Mouse (Mus musculus) hindbrain, embryonic 15.5 days (tissue): Measurements from ENCODE around the gene Spaca6. TPM values are rescaled to one million over a fixed set of nuclear protein-coding genes. Genes with fewer than 3 reads are reported as not detected.

Experiments used
- ATAC-seq: fragments of 200-750 bp; cut with Nextera tagmentation; 2 replicates; pipeline ENCODE4 v1.8.0; 2017; ENCODE audit warnings: low read depth, moderate number of reproducible peaks, moderate TSS enrichment; ENCODE audit not compliant: low FRiP score
- H3K27ac ChIP-seq: fragments of 300-500 bp; sonication (generic); replicated peaks from 2 replicates; pipeline ENCODE4 v1.5.1; 2015; ENCODE audit warnings: mild to moderate bottlenecking, inconsistent platforms
- H3K27me3 ChIP-seq: fragments of 300-500 bp; sonication (generic); 2 replicates; pipeline ENCODE4 v1.6.1; 2015; ENCODE audit warnings: control low read depth, inconsistent platforms
- H3K36me3 ChIP-seq: fragments of 300-500 bp; sonication (generic); 2 replicates; pipeline ENCODE4 v1.6.1; 2015; ENCODE audit warnings: control low read depth, inconsistent platforms
- H3K4me1 ChIP-seq: fragments of 300-500 bp; sonication (generic); replicated peaks from 2 replicates; pipeline ENCODE4 v1.6.1; 2015; ENCODE audit warnings: control low read depth, inconsistent platforms
- H3K4me2 ChIP-seq: fragments of 300-500 bp; sonication (generic); 2 replicates; pipeline ENCODE4 v1.6.1; 2015; ENCODE audit warnings: moderate library complexity, mild to moderate bottlenecking, inconsistent platforms
- H3K4me3 ChIP-seq: fragments of 300-500 bp; sonication (generic); 2 replicates; pipeline ENCODE4 v1.5.1; 2015; ENCODE audit warnings: mild to moderate bottlenecking, inconsistent platforms
- H3K9ac ChIP-seq: fragments of 300-500 bp; sonication (generic); 2 replicates; pipeline ENCODE4 v1.6.1; 2015; ENCODE audit warnings: inconsistent platforms
- H3K9me3 ChIP-seq: fragments of 300-500 bp; sonication (generic); 2 replicates; pipeline ENCODE4 v1.6.1; 2016; ENCODE audit warnings: control low read depth, inconsistent platforms
- WGBS: fragments of 180-500 bp; shearing (Covaris S2); methylation state at CpG from one replicate; pipeline ENCODE4 v1.1.7; 2015; 5-methylcytosine and 5-hydroxymethylcytosine counted together
- polyA plus RNA-seq: library from polyadenylated mRNA; unstranded; fragments of >200 nt; fragmentation: Nextera tagmentation; extraction: Ambion mirVana; gene quantifications from 2 replicates; pipeline ENCODE4 v1.2.1, GENCODE M21; 2015

The Spaca6 gene
- polyA plus RNA-seq, 1 experiment from 2014 or later = 28.3 TPM

DNA sequence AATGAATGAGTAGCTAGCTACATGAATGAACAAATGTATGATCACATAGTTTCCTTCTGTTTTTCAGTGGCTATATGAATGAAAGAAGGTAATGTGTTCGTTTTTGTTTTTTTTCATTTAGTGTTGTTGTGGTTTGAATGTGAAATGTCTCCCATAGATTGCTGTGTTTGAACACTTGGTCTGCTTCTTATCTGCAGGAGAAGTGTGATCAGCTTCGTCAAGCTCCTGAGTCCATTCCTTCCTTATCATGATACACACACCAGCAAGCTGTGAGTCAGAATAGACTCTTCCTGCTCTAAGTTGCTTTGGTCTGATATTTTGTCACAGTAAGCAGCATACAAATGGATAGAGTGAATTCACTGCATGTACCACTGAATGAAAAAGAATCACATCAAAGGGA, 22.0 kb downstream of the Spaca6 start:
- no peaks in the 10 kb centered on the region for H3K36me3 ChIP-seq
- H3K27ac ChIP-seq = no peak overlapping the region
- H3K27me3 ChIP-seq = no peaks in the 10 kb centered on the region
- H3K4me2 ChIP-seq = no peak overlapping the region
- 88% methylated on average over 2 of the region's 2 CpGs for WGBS
- H3K9me3 ChIP-seq = no peaks in the 10 kb centered on the region
- ATAC-seq = no peak
- no peak overlapping the region for H3K9ac ChIP-seq
- no peak overlapping the region for H3K4me3 ChIP-seq
- peaks cover 5% of the 10 kb centered on the region; the same call in 1 of the 2 replicates for H3K4me1 ChIP-seq

DNA sequence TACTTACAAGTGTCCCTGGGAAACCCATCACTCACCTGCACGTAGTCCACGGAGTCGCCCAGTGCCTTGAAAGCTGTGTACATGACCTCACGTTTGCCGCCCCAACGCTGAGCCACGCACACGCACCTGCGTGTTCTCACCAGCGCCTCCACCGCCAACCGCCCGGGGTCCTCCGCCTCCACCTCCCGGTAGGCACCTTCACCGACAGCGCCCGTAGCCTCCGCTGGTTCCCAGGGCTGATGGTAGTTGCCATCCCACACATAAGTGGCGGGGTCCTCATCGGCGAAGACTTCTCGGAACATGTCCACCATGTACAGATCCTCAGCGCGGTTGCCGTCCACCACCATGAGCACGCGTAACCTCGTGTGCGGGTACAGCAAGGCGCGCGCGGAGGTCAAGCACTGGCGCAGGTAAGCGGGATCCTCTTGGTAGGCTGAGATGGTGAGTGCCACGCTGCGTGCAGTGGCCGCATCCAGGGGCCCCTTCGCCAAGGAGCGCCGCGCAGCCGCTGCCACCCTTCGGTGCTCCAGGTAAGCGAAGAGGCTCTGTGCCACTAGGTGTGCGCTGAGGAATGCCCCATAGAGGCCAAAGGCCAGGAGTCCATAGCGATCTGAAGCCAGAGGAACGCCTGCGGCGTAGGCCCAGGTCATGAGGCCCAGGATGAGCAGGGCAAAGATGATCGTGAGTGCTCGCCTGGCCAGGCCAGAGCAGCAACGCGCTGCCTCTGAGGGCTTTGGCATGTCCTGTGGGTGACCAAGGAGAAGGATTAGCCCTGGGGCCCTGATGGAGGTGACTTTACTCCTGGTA, 23.2 kb downstream of the Spaca6 start:
- peaks cover 5% of the 10 kb centered on the region; the same call in 1 of the 2 replicates for H3K4me1 ChIP-seq
- no peaks in the 10 kb centered on the region for H3K36me3 ChIP-seq
- H3K4me3 ChIP-seq = peak overlapping the region; percentile 38
- H3K4me2 ChIP-seq = peak overlapping the region; percentile 53
- H3K9me3 ChIP-seq = no peaks in the 10 kb centered on the region
- peak; percentile 73 for ATAC-seq
- H3K27ac ChIP-seq = no peak overlapping the region
- H3K27me3 ChIP-seq = no peaks in the 10 kb centered on the region
- peak overlapping the region; percentile 29 for H3K9ac ChIP-seq
- WGBS = 20% methylated on average over 55 of the region's 55 CpGs

DNA sequence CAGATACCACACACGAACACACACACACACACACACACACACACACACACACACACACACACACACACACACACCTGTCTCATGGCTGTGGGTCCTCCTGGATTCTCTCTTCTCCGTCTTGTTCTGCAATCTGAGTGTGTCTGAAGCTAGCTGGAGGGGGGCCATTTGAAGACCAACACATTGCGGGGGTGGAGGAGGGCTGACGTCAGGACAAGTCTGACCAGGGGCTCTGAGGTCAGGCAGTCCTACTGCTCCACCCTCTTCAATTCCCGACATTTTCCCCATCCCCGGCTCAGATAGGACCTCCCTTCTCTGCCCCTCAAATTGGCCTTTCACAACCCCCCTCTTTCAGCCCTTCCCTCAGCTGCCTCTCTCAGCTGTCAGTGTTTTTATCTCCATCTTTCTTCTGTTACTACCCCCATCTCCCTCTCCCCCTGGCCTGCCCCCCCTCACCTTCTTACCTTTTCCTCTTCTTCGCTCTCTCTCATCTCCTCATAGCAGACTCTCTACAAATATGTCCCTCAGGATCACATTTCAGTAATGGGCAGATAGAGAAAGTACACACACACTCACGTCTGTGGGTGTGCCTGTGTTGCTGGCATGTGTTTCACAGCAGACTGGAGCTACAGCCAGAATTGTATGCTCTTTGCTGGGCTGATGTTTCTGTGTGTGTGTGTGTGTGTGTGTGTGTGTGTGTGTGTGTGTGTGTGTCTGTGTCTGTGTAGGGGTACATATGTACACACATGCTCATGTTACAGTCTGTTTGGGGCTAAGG, 28.3 kb downstream of the Spaca6 start, which contains the start of gene Has1:
TSS of gene Has1 (minus strand) at position 142 of the 775 bp plus-strand sequence.
- ATAC-seq = no peak; the same call in 1 of the 2 replicates
- H3K27me3 ChIP-seq = no peaks in the 10 kb centered on the region
- H3K27ac ChIP-seq = no peak within 1 kb of the TSS
- H3K4me3 ChIP-seq = no peak within 1 kb of the TSS
- H3K9me3 ChIP-seq = no peaks in the 10 kb centered on the region
- H3K9ac ChIP-seq = no peak within 1 kb of the TSS
- peaks cover 2% of the 10 kb centered on the region; the same call in 1 of the 2 replicates for H3K4me1 ChIP-seq
- no peaks in the 10 kb centered on the region for H3K36me3 ChIP-seq
- 58% methylated on average over 8 of the region's 8 CpGs for WGBS
- H3K4me2 ChIP-seq = no peak within 1 kb of the TSS

DNA sequence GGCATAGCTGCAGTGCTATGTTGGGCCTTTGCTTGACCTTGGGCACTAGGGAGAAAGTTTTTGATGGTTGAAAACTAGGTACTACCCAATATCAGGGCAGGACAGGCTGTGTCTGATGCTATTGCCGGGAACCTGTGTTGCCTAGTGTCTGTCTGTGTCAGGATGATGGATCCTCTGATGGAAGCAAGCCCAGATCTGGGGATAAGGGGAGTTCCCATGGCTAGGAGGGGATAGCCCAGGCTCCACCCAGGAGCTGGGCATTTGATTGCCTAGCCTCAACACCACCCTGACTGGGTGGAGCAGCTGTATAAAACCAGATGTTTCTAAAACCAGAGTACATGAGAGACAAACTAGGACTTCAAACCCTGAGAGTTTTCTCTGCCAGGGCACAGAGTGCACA, 29.7 kb downstream of the Spaca6 start:
- Histone ChIP-seq H3K4me1 (no peaks in the 10 kb centered on the region), H3K9ac (no peak overlapping the region), H3K27me3 (no peaks in the 10 kb centered on the region), H3K4me3 (no peak overlapping the region), H3K9me3 (no peaks in the 10 kb centered on the region), H3K27ac (no peak overlapping the region), H3K36me3 (no peaks in the 10 kb centered on the region), H3K4me2 (no peak overlapping the region)
- no peak for ATAC-seq
- WGBS = 68% methylated on average over 1 of the region's 1 CpGs

DNA sequence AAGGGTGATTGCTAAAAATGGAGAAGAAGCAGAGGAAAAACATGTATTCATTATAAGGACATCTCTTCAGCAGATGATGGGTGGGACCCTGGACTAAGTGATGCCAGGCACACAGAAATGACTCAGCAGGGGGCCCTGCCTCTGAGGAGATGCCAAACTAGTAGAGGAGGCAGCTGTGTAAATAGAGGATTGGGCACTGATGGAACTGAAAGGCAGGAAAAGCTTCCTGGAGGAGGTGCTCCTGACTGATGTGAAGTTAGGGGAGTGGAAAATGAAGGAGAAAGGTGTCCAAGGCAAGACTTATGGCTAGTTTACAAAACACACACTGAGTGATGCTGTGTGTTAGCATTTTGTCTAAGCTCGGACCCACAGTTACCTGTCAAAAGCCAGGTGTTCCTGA, 30.5 kb downstream of the Spaca6 start:
- WGBS = 93% methylated on average over 1 of the region's 1 CpGs
- no peak for ATAC-seq
- Histone ChIP-seq H3K4me1 (no peaks in the 10 kb centered on the region), H3K27me3 (no peaks in the 10 kb centered on the region), H3K36me3 (peaks cover 4% of the 10 kb centered on the region; the same call in 1 of the 2 replicates), H3K4me3 (no peak overlapping the region), H3K4me2 (no peak overlapping the region), H3K9ac (no peak overlapping the region), H3K9me3 (no peaks in the 10 kb centered on the region), H3K27ac (no peak overlapping the region)

DNA sequence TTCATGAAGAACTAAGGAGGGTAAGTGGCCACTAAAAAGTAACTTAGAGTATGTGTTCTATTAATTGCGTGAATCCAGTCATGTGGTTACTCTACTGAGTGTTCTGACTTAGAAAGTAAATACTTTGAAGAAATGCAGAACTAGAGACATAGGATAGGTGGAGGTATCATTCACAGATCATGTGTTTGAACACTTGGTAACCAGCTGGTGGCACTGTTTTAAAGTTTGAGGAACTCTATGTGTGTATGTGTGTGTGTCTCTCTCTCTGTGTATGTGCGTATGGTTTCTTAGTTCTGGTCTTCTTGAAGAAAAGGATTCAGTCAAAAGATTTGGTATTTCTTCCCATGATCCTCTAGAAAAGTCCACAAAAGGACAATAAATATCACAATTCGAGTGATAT, 33.2 kb downstream of the Spaca6 start:
- peaks cover 6% of the 10 kb centered on the region; the same call in 1 of the 2 replicates for H3K36me3 ChIP-seq
- H3K4me3 ChIP-seq = no peak overlapping the region
- H3K27me3 ChIP-seq = no peaks in the 10 kb centered on the region
- no peak overlapping the region for H3K9ac ChIP-seq
- no peak overlapping the region for H3K4me2 ChIP-seq
- no peak for ATAC-seq
- H3K4me1 ChIP-seq = no peaks in the 10 kb centered on the region
- H3K9me3 ChIP-seq = no peaks in the 10 kb centered on the region
- WGBS = 89% methylated on average over 3 of the region's 3 CpGs
- H3K27ac ChIP-seq = no peak overlapping the region

DNA sequence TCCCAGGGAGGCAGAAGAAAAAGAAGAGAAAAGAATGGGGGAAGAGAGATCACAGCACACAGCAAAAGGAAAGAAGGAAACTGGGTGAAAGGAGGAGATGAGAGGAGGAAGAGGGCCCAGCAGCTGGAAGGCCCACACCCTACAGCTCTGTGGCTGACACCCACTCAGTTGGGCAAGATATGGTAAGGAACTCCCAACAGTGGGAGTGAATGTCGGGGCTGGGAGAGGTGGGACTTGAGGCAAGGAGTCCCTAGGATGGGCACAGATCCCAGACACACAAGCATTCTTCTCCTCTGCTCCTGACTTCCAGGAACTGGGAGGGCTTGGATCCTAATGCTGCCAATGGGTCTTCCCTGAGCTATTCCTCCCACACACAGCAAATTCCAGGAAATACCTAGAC, 35.4 kb downstream of the Spaca6 start:
- H3K27me3 ChIP-seq = no peaks in the 10 kb centered on the region
- no peaks in the 10 kb centered on the region for H3K9me3 ChIP-seq
- no peak overlapping the region for H3K9ac ChIP-seq
- no peak for ATAC-seq
- WGBS = 70% methylated on average over 1 of the region's 1 CpGs
- no peaks in the 10 kb centered on the region for H3K4me1 ChIP-seq
- H3K36me3 ChIP-seq = peaks cover 6% of the 10 kb centered on the region; the same call in 1 of the 2 replicates
- no peak overlapping the region for H3K27ac ChIP-seq
- H3K4me3 ChIP-seq = no peak overlapping the region
- no peak overlapping the region for H3K4me2 ChIP-seq

DNA sequence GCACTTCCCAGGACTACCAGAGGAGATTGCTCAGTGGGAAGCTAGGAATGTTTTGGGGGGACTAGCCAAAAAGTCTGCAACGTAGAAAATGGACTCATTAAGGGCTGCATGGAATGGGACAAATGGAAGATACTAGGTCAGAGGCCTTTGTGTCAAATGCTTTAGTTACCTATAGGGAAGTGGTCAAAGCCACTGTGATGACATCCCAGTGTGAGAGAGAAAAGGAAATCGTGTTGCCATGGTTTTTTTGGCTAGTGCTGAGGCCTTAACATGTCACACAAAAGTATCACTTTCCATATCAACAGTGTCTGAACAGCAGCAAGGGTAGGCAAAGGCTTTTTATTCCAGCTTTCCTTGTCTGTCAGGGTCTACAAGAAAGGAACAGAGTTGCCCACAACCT, 38.2 kb downstream of the Spaca6 start:
- H3K9me3 ChIP-seq = no peaks in the 10 kb centered on the region
- no peak for ATAC-seq
- H3K4me1 ChIP-seq = no peaks in the 10 kb centered on the region
- WGBS = 67% methylated on average over 2 of the region's 2 CpGs
- H3K27ac ChIP-seq = no peak overlapping the region
- no peak overlapping the region for H3K4me2 ChIP-seq
- H3K9ac ChIP-seq = no peak overlapping the region
- no peaks in the 10 kb centered on the region for H3K27me3 ChIP-seq
- H3K36me3 ChIP-seq = peaks cover 6% of the 10 kb centered on the region; the same call in 1 of the 2 replicates
- no peak overlapping the region for H3K4me3 ChIP-seq

DNA sequence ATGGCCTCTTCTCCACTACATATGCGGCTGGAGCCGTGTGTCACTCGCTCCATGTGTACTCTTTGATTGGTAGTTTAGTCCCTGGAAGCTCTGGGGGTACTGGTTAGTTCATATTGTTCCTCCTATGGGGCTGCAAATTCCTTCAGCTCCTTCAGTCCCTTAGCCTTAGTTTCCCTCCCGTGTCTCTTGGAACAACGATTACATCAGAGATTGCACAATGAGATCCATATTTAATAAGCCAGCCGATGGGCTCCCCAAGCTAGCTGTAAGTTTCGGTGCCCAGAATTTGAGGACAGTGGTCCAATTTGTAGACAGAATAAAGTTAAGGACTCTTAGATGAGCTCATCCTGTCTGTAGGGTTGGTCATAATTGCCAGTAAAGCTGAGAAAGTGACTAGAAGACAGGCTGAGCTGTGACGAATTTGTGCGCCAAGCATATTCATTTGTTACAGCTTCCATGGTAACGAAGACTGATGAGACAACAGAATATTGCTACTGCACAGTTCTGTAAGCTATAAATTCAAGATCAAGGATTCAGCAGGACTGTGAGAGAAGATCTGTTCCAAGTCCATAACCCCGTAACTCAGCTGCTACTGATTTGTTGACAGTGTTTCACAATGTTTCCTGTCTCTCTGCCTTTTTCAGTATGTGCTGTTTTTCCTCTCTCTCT, 40.0 kb downstream of the Spaca6 start:
- Histone ChIP-seq H3K27ac (no peak overlapping the region), H3K4me1 (no peaks in the 10 kb centered on the region), H3K9me3 (no peaks in the 10 kb centered on the region), H3K4me3 (no peak overlapping the region), H3K27me3 (no peaks in the 10 kb centered on the region), H3K36me3 (peaks cover 6% of the 10 kb centered on the region; the same call in 1 of the 2 replicates), H3K9ac (no peak overlapping the region), H3K4me2 (no peak overlapping the region)
- no peak for ATAC-seq
- WGBS = 85% methylated on average over 11 of the region's 11 CpGs

DNA sequence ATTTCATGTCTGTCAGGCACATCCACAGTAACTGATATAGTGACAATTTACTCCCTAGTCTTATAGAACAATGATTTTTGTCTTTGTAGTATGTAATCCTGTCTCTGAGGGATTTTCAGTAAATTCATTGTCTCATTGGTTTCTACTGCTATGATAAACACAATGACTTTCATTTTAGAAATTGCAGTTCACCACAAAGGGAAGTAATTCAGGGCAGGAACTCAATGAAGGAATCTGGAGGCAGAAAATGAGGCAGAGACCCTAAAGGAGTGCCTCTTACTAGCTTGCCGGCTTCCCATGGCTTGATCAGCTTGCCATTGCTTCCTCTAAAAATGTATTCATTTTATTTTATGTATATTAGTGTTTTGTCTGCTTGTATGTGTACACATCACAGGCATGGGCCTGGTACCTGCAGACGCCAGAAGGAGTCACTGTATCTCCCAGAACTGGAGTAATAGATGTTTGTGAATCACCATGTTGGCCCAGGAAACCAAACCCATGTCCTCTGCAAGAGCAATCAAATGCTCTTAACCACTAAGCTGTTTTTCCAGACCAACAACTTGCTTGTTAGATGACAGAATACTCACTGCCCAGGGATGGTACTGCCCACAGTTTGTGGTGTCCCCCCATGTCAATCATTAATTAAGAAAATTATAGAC, 44.1 kb downstream of the Spaca6 start:
- WGBS = 88% methylated on average over 2 of the region's 2 CpGs
- no peak for ATAC-seq

DNA sequence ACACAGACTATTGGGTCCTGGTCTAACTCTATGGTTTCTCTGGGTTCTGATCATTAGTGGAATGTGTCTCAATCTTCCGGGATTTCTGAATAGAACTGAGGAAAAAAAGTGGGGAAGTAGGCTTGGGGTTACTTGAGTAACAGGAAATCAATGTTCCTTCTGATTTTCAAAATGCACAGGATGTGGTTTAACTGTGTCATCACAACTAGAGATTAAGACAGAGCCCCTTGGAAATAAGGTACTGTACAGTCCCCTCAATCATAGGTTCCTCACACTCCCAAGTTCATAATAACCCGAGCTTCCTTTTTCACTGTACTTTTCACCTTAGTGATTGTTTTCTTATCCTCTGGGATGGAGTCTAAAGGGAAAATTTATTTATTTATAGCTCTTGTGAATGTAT, 44.7 kb downstream of the Spaca6 start:
- Histone ChIP-seq H3K9me3 (0 out of 2 replicates have a peak, but pooled peaks cover 4% of the 10 kb centered on the region), H3K36me3 (no peaks in the 10 kb centered on the region), H3K4me3 (no peak overlapping the region), H3K27ac (no peak overlapping the region), H3K27me3 (no peaks in the 10 kb centered on the region), H3K9ac (no peak overlapping the region), H3K4me2 (no peak overlapping the region), H3K4me1 (no peaks in the 10 kb centered on the region)
- no peak for ATAC-seq
- WGBS = 92% methylated on average over 2 of the region's 2 CpGs

More for the DNA sequence above, 44.1 kb downstream of the Spaca6 start:
- no peaks in the 10 kb centered on the region for H3K36me3 ChIP-seq
- no peak overlapping the region for H3K27ac ChIP-seq
- 0 out of 2 replicates have a peak, but pooled peaks cover 4% of the 10 kb centered on the region for H3K9me3 ChIP-seq
- H3K9ac ChIP-seq = no peak overlapping the region
- no peak overlapping the region for H3K4me3 ChIP-seq
- H3K4me1 ChIP-seq = no peaks in the 10 kb centered on the region
- no peak overlapping the region for H3K4me2 ChIP-seq
- H3K27me3 ChIP-seq = no peaks in the 10 kb centered on the region
